Mouse (Mus musculus) megakaryocyte, adult 5-6 weeks (primary cell): ENCODE results near the gene Plekhg4. TPM values are rescaled to one million over a fixed set of nuclear protein-coding genes. Genes with fewer than 3 reads are reported as not detected.

ENCODE experiments used
- ATAC-seq: 2 replicates; pipeline ENCODE4 v1.8.0; 2016; ENCODE audit warnings: mild to moderate bottlenecking, inconsistent platforms; ENCODE audit not compliant: poor library complexity, severe bottlenecking
- total RNA-seq, 2 experiments: library from RNA; stranded (forward) in 1 of 2; stranded (reverse) in 1 of 2; fragments of 153-499, 151-499 nt in 1 of 2; fragments of 221-1000, 200-1000 nt in 1 of 2; gene quantifications; 2 replicates each; pipeline versions ENCODE4 v1.2.3 to v1.2.4; 2015 to 2017

Gene Plekhg4
- total RNA-seq, 2 experiments from 2014 or later: 0.11 to 0.22 TPM

- ATAC-seq: no peak
Measured at GRCm38 (mm10) chr8:105348450-105349095, 24.5 kb upstream of the Plekhg4 start, which contains the start of gene Slc9a5. Gene Slc9a5 (plus strand): TSS chr8:105348843.

GRCm38 (mm10) chr8:105349096-105349771 lies 23.8 kb upstream of the Plekhg4 start:
- no peak for ATAC-seq

GRCm38 (mm10) chr8:105350186-105350585 lies 22.9 kb upstream of the Plekhg4 start:
- ATAC-seq: no peak

- no peak for ATAC-seq
Measured at GRCm38 (mm10) chr8:105353583-105354135, 19.4 kb upstream of the Plekhg4 start.

- ATAC-seq: no peak
Measured at GRCm38 (mm10) chr8:105354549-105354948, 18.5 kb upstream of the Plekhg4 start.

- ATAC-seq: no peak
Measured at GRCm38 (mm10) chr8:105355179-105356024, 17.7 kb upstream of the Plekhg4 start.

- no peak for ATAC-seq
Measured at GRCm38 (mm10) chr8:105356681-105357080, 16.4 kb upstream of the Plekhg4 start.

- ATAC-seq: no peak
Measured at GRCm38 (mm10) chr8:105359208-105359607, 13.9 kb upstream of the Plekhg4 start.

GRCm38 (mm10) chr8:105359646-105360045 lies 13.4 kb upstream of the Plekhg4 start:
- ATAC-seq: no peak

- no peak for ATAC-seq
Measured at GRCm38 (mm10) chr8:105361751-105362702, 11.0 kb upstream of the Plekhg4 start.

GRCm38 (mm10) chr8:105367107-105367506 lies 6.0 kb upstream of the Plekhg4 start:
- ATAC-seq: 0 out of 2 replicates have a peak, but pooled peaks have one; percentile 40

- no peak for ATAC-seq
Measured at GRCm38 (mm10) chr8:105372473-105372872, 601 bp upstream of the Plekhg4 start.

- peak; percentile 69 for ATAC-seq
Measured at GRCm38 (mm10) chr8:105374513-105374966, 1.5 kb downstream of the Plekhg4 start.

- ATAC-seq: no peak
Measured at GRCm38 (mm10) chr8:105378673-105379072, 5.6 kb downstream of the Plekhg4 start.

GRCm38 (mm10) chr8:105380308-105380707 lies 7.2 kb downstream of the Plekhg4 start:
- no peak for ATAC-seq

- 0 out of 2 replicates have a peak, but pooled peaks have one; percentile 24 for ATAC-seq
Measured at GRCm38 (mm10) chr8:105384070-105384469, 11.0 kb downstream of the Plekhg4 start.

- ATAC-seq: no peak
Measured at GRCm38 (mm10) chr8:105387151-105387550, 14.1 kb downstream of the Plekhg4 start.

GRCm38 (mm10) chr8:105389096-105389495 lies 16.0 kb downstream of the Plekhg4 start:
- no peak for ATAC-seq

- ATAC-seq: peak; percentile 80
Measured at GRCm38 (mm10) chr8:105393089-105393787, 20.2 kb downstream of the Plekhg4 start.
